Mouse (Mus musculus): ENCODE measurements around the gene Lpgat1.
A peak's percentile ranks its signal among the peaks of the same experiment; 100 is the strongest.

DNA sequence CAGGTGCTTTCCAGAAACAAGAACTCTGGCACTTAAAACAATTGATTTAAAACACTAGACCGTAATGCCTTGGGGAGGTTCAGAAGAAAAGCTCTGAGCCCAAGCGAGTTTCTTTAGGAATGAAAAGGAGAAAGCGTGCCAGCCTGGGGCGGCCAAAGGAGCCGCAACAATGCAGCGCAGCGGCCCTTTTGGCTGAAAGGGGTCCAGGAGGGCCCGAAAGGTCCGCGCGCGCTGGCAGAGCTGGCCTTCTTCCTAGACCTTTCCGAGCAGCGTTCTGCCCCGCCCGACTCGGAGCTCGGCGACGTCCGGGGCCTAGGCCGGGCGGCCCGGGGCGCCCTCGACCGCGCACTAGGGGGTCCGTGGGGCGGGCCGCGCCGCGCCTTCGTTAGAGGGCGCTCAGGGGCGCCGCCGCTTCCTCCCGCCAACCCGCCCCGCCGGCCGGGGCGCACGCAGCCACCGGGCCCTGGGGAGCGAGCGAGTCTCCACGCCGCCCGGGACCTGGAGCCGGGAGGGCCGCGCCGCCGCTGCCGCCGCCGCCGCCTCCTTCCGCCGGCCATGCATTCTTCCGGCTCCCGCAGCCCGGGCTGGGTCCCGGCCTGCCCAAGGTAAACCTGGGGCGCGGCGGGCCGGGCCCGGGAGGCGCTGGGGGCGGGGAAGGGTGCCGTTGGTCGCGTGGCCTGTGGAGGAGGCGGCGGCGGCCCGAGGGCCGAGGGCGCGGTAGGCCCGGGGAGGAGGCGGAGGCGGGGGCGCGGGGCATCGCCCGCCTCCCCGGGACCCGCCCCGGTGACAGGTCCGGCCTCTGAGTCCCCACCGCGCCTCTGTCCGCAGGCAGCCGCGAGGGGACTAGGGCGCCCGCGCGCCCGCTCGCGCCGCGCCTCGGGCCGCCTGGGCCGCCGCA is at the start of gene Lpgat1:
- TF ChIP-seq CTCF (IDR thresholded peaks at IDR 0.05; ENCODE audit: low read depth) (peak; percentile 12; the same call in 1 of the 2 replicates), EP300 (optimal IDR thresholded peaks at IDR 0.05) (no peak)

Data from stomach, postnatal 0 days (tissue).